In genomic region chr17:33979512-33980050, GRCm38 (mm10) we compare ENCODE assay signal across 20 mouse cellular contexts. TPM values are rescaled to one million over a fixed set of nuclear protein-coding genes. Genes with fewer than 3 reads are reported as not detected.
DNase-seq lines count a peak whose midpoint lies in the region; ATAC-seq and TF ChIP-seq lines count a peak whose summit lies in the region.
"Had no signal": no experiment of that assay in that cellular context is flagged by ENCODE, and none has a peak within 500 bp of the region (broad histone marks: within the 10 kb centered on the region; RNA-seq: fewer than 3 reads in every experiment).

No protein-coding gene starts in this region.

- ATAC-seq in liver, embryonic 15.5 days (ENCODE audit: insufficient read depth) = no peak
- ATAC-seq in hindbrain, embryonic 12.5 days (ENCODE audit: low FRiP score) = no peak
- ATAC-seq: forebrain, embryonic 13.5 days had no signal

- H3K4me3 ChIP-seq in kidney, adult 2 months (ENCODE audit: insufficient read depth, low read depth, low read length) = no peak overlapping the region
- H3K4me3 ChIP-seq in thymus, adult 2 months (ENCODE audit: control insufficient read depth, insufficient read depth, low read length) = no peak overlapping the region
- no peak overlapping the region for H3K4me3 ChIP-seq in liver, embryonic 15.5 days (replicated peaks)
- H3K4me3 ChIP-seq in hindbrain, embryonic 12.5 days = no peak overlapping the region
- H3K4me3 ChIP-seq: erythroblast, embryonic 14.5 days had no signal

- 51% methylated on average over 6 of the region's 6 CpGs for WGBS in kidney, adult 2 months
- WGBS in thymus, adult 2 months = 83% methylated on average over 6 of the region's 6 CpGs
- WGBS in liver, embryonic 15.5 days (ENCODE audit: insufficient replicate concordance) = 50% methylated on average over 6 of the region's 6 CpGs
- WGBS in hindbrain, embryonic 12.5 days = 72% methylated on average over 6 of the region's 6 CpGs

- no peaks in the 10 kb centered on the region for H3K36me3 ChIP-seq in kidney, adult 2 months (ENCODE audit: control insufficient read depth, insufficient read depth, low read length)
- no peaks in the 10 kb centered on the region for H3K36me3 ChIP-seq in thymus, adult 2 months (ENCODE audit: control insufficient read depth, insufficient read depth, low read length)
- H3K36me3 ChIP-seq in liver, embryonic 15.5 days (replicated peaks) = no peaks in the 10 kb centered on the region
- H3K36me3 ChIP-seq in hindbrain, embryonic 12.5 days = no peaks in the 10 kb centered on the region
- H3K36me3 ChIP-seq: embryonic facial prominence, embryonic 12.5 days; heart, embryonic 10.5 days; kidney, embryonic 15.5 days; midbrain, embryonic 13.5 days; neural tube, embryonic 12.5 days had no signal

- no peaks in the 10 kb centered on the region for H3K27me3 ChIP-seq in kidney, adult 2 months (replicated peaks; ENCODE audit: control insufficient read depth, insufficient read depth, low read length)
- H3K27me3 ChIP-seq in thymus, adult 2 months (ENCODE audit: control insufficient read depth, insufficient read depth, low read length) = no peaks in the 10 kb centered on the region
- peaks cover 39% of the 10 kb centered on the region for H3K27me3 ChIP-seq in liver, embryonic 15.5 days
- peaks cover 58% of the 10 kb centered on the region for H3K27me3 ChIP-seq in hindbrain, embryonic 12.5 days
- H3K27me3 ChIP-seq: CH12.LX had no signal

- H3K9me3 ChIP-seq in liver, embryonic 15.5 days (replicated peaks) = no peaks in the 10 kb centered on the region
- no peaks in the 10 kb centered on the region for H3K9me3 ChIP-seq in hindbrain, embryonic 12.5 days (replicated peaks)
- H3K9me3 ChIP-seq: embryonic facial prominence, embryonic 12.5 days; forebrain, embryonic 13.5 days; heart, embryonic 10.5 days; kidney, embryonic 15.5 days; midbrain, embryonic 13.5 days; neural tube, embryonic 12.5 days had no signal

- no peak for DNase-seq in kidney, adult 2 months
- no peak for DNase-seq in kidney, postnatal 36 days
- DNase-seq in thymus, adult 2 months = no peak
- no peak for DNase-seq in thymus, postnatal 14 days
- DNase-seq in cerebellum, adult 11-12 months = no peak
- DNase-seq: adrenal gland, postnatal 36 days; gastrocnemius, postnatal 14 days; left cerebral cortex, postnatal 4 days; thymus, postnatal 4 days had no signal

- no peak for TF ChIP-seq POLR2A in kidney, adult 2 months (IDR thresholded peaks at IDR 0.05; ENCODE audit: low read depth, low read length)
- TF ChIP-seq POLR2A in thymus, adult 2 months (IDR thresholded peaks at IDR 0.05; ENCODE audit: control insufficient read depth, extremely low read depth, insufficient read depth, low read length, poor library complexity) = no peak

- H3K4me1 ChIP-seq in kidney, adult 2 months (ENCODE audit: control insufficient read depth, insufficient read depth, low read length) = peaks cover 12% of the 10 kb centered on the region; the same call in 1 of the 2 replicates
- peaks cover 28% of the 10 kb centered on the region for H3K4me1 ChIP-seq in thymus, adult 2 months (replicated peaks; ENCODE audit: control insufficient read depth, insufficient read depth, low read length)
- peaks cover 43% of the 10 kb centered on the region for H3K4me1 ChIP-seq in liver, embryonic 15.5 days (replicated peaks)
- peaks cover 13% of the 10 kb centered on the region for H3K4me1 ChIP-seq in hindbrain, embryonic 12.5 days

- peak overlapping the region; percentile 77 for H3K27ac ChIP-seq in kidney, adult 2 months (ENCODE audit: insufficient read depth, low read depth, low read length)
- H3K27ac ChIP-seq in thymus, adult 2 months (ENCODE audit: control insufficient read depth, insufficient read depth, low read length) = peak overlapping the region; percentile 69
- peak overlapping the region; percentile 65 for H3K27ac ChIP-seq in liver, embryonic 15.5 days (replicated peaks)
- H3K27ac ChIP-seq in hindbrain, embryonic 12.5 days = no peak overlapping the region
- H3K27ac ChIP-seq: embryonic facial prominence, embryonic 12.5 days; forebrain, embryonic 13.5 days; kidney, embryonic 15.5 days; midbrain, embryonic 13.5 days; neural tube, embryonic 12.5 days had no signal

- H3K4me2 ChIP-seq in liver, embryonic 15.5 days = no peak overlapping the region
- H3K4me2 ChIP-seq in hindbrain, embryonic 12.5 days (replicated peaks) = no peak overlapping the region

- H3K9ac ChIP-seq in liver, embryonic 15.5 days = no peak overlapping the region
- no peak overlapping the region for H3K9ac ChIP-seq in hindbrain, embryonic 12.5 days
- H3K9ac ChIP-seq: embryonic facial prominence, embryonic 12.5 days; forebrain, embryonic 13.5 days; kidney, embryonic 15.5 days; liver, embryonic 14.5 days; midbrain, embryonic 13.5 days; neural tube, embryonic 12.5 days had no signal

- TF ChIP-seq CTCF in kidney, adult 2 months (conservative IDR thresholded peaks at IDR 0.05; ENCODE audit: insufficient read depth, insufficient read length, low read depth, low read length) = no peak
- no peak for TF ChIP-seq CTCF in thymus, adult 2 months (IDR thresholded peaks at IDR 0.05; ENCODE audit: borderline replicate concordance, control insufficient read depth, extremely low read depth, insufficient read depth, low read length, poor library complexity)

RNA-seq across cellular contexts. Expression of gene H2-K1, which starts 20.6 kb away (rescaled TPM):
- polyA plus RNA-seq in kidney, adult 2 months (2012; rRNA removed) = 1,162 and 1,255 TPM in 2 replicates
- polyA plus RNA-seq in thymus, adult 2 months (2012; rRNA removed) = 3,482 and 5,138 TPM in 2 replicates
- 123 and 165 TPM in 2 replicates for polyA plus RNA-seq in liver, embryonic 15.5 days (2015; fragmentation: Nextera tagmentation; extraction: Ambion mirVana)
- 13.8 and 16.6 TPM in 2 replicates for polyA plus RNA-seq in hindbrain, embryonic 12.5 days (2016; fragmentation: Nextera tagmentation; extraction: Ambion mirVana)

RNA-seq across cellular contexts. Expression of gene Rps18, which starts 23.8 kb away (rescaled TPM):
- polyA plus RNA-seq in kidney, adult 2 months (2012; rRNA removed) = 342 and 406 TPM in 2 replicates
- polyA plus RNA-seq in thymus, adult 2 months (2012; rRNA removed) = 584 and 593 TPM in 2 replicates
- 939 and 1,010 TPM in 2 replicates for polyA plus RNA-seq in liver, embryonic 15.5 days (2015; fragmentation: Nextera tagmentation; extraction: Ambion mirVana)
- 834 and 931 TPM in 2 replicates for polyA plus RNA-seq in hindbrain, embryonic 12.5 days (2016; fragmentation: Nextera tagmentation; extraction: Ambion mirVana)

RNA-seq across cellular contexts. Expression of gene Vps52, which starts 24.0 kb away (rescaled TPM):
- 54.2 and 60.5 TPM in 2 replicates for polyA plus RNA-seq in kidney, adult 2 months (2012; rRNA removed)
- 127 and 142 TPM in 2 replicates for polyA plus RNA-seq in thymus, adult 2 months (2012; rRNA removed)
- polyA plus RNA-seq in liver, embryonic 15.5 days (2015; fragmentation: Nextera tagmentation; extraction: Ambion mirVana) = 23.3 and 24.6 TPM in 2 replicates
- polyA plus RNA-seq in hindbrain, embryonic 12.5 days (2016; fragmentation: Nextera tagmentation; extraction: Ambion mirVana) = 65.0 and 65.9 TPM in 2 replicates

RNA-seq across cellular contexts. Expression of gene B3galt4, which starts 28.3 kb away (rescaled TPM):
- polyA plus RNA-seq in kidney, adult 2 months (2012; rRNA removed) = 6.7 and 7.8 TPM in 2 replicates
- polyA plus RNA-seq in thymus, adult 2 months (2012; rRNA removed) = 25.6 and 25.8 TPM in 2 replicates
- polyA plus RNA-seq in liver, embryonic 15.5 days (2015; fragmentation: Nextera tagmentation; extraction: Ambion mirVana) = 2.4 and 2.5 TPM in 2 replicates
- polyA plus RNA-seq in hindbrain, embryonic 12.5 days (2016; fragmentation: Nextera tagmentation; extraction: Ambion mirVana) = 9.9 TPM in 2 replicates

RNA-seq across cellular contexts. Expression of gene Wdr46, which starts 39.1 kb away (rescaled TPM):
- 15.3 and 16.0 TPM in 2 replicates for polyA plus RNA-seq in kidney, adult 2 months (2012; rRNA removed)
- 35.4 and 38.1 TPM in 2 replicates for polyA plus RNA-seq in thymus, adult 2 months (2012; rRNA removed)
- polyA plus RNA-seq in liver, embryonic 15.5 days (2015; fragmentation: Nextera tagmentation; extraction: Ambion mirVana) = 18.4 and 19.3 TPM in 2 replicates
- 37.1 and 38.8 TPM in 2 replicates for polyA plus RNA-seq in hindbrain, embryonic 12.5 days (2016; fragmentation: Nextera tagmentation; extraction: Ambion mirVana)
